ENCODE assay signal across 8 mouse cellular contexts in genomic region chr12:100520794-100521186, GRCm38 (mm10). TPM values are rescaled to one million over a fixed set of nuclear protein-coding genes. Genes with fewer than 3 reads are reported as not detected.
DNase-seq lines count a peak whose midpoint lies in the region; ATAC-seq lines count a peak whose summit lies in the region.

TSS of gene Ttc7b (minus strand) at chr12:100520826.

- no peaks in the 10 kb centered on the region for H3K9me3 ChIP-seq in embryonic facial prominence, embryonic 12.5 days
- no peaks in the 10 kb centered on the region for H3K9me3 ChIP-seq in heart, embryonic 11.5 days (replicated peaks; ENCODE audit: control insufficient read depth, low read length)
- H3K9me3 ChIP-seq in liver, embryonic 11.5 days (ENCODE audit: control insufficient read depth, low read length): no peaks in the 10 kb centered on the region

- peak within 1 kb of the TSS; percentile 95 for H3K9ac ChIP-seq in embryonic facial prominence, embryonic 12.5 days
- peak within 1 kb of the TSS; percentile 96 for H3K9ac ChIP-seq in heart, embryonic 11.5 days (ENCODE audit: low read depth, low read length)
- peak within 1 kb of the TSS; percentile 83 for H3K9ac ChIP-seq in liver, embryonic 11.5 days (ENCODE audit: low read depth, low read length)

- peak; percentile 75 to 86 for DNase-seq in adrenal gland, adult (ENCODE audit: inconsistent age in 2 of 2, low spot score in 1 of 2)
- DNase-seq in kidney, adult 9 months: peak; percentile 67
- DNase-seq in liver, embryonic 11.5 days (ENCODE audit: low spot score): peak; percentile 53
- DNase-seq in testis, postnatal 14 days (ENCODE audit: low spot score): peak; percentile 65

- H3K27me3 ChIP-seq in embryonic facial prominence, embryonic 12.5 days: no peaks in the 10 kb centered on the region
- H3K27me3 ChIP-seq in heart, embryonic 11.5 days (ENCODE audit: control insufficient read depth, insufficient read depth, low read length): no peaks in the 10 kb centered on the region
- no peaks in the 10 kb centered on the region for H3K27me3 ChIP-seq in liver, embryonic 11.5 days (replicated peaks; ENCODE audit: control insufficient read depth, insufficient read depth, low read length)

- peak; percentile 67 for ATAC-seq in CD4-positive, CD25-positive, alpha-beta regulatory T cell, adult 4 months
- ATAC-seq in embryonic facial prominence, embryonic 12.5 days (ENCODE audit: insufficient number of reproducible peaks, insufficient read depth, low FRiP score, low TSS enrichment): peak; percentile 36
- ATAC-seq in heart, embryonic 11.5 days (replicated peaks; ENCODE audit: insufficient number of reproducible peaks, low FRiP score, low TSS enrichment): peak; percentile 61; the same call in 1 of the 2 replicates
- ATAC-seq in liver, embryonic 11.5 days (replicated peaks; ENCODE audit: low FRiP score): peak; percentile 84
- peak; percentile 49 for ATAC-seq in monocyte, adult 5-6 weeks (replicated peaks; ENCODE audit: insufficient number of reproducible peaks, low FRiP score, low TSS enrichment, poor library complexity, severe bottlenecking)

- H3K27ac ChIP-seq in embryonic facial prominence, embryonic 12.5 days: peak within 1 kb of the TSS; percentile 75
- peak within 1 kb of the TSS; percentile 76 for H3K27ac ChIP-seq in heart, embryonic 11.5 days (ENCODE audit: low read depth, low read length)
- H3K27ac ChIP-seq in liver, embryonic 11.5 days (ENCODE audit: low read depth, low read length): peak within 1 kb of the TSS; percentile 46

- peak within 1 kb of the TSS; percentile 86 for H3K4me2 ChIP-seq in embryonic facial prominence, embryonic 12.5 days (replicated peaks)
- peak within 1 kb of the TSS; percentile 96 for H3K4me2 ChIP-seq in heart, embryonic 11.5 days
- peak within 1 kb of the TSS; percentile 81 for H3K4me2 ChIP-seq in liver, embryonic 11.5 days

- H3K4me1 ChIP-seq in embryonic facial prominence, embryonic 12.5 days: peaks cover 17% of the 10 kb centered on the region
- H3K4me1 ChIP-seq in heart, embryonic 11.5 days (ENCODE audit: control insufficient read depth, insufficient read depth, low read length): peaks cover 15% of the 10 kb centered on the region
- H3K4me1 ChIP-seq in liver, embryonic 11.5 days (replicated peaks; ENCODE audit: control insufficient read depth, insufficient read depth, low read length): peaks cover 21% of the 10 kb centered on the region

- WGBS in embryonic facial prominence, embryonic 12.5 days: 1% methylated on average over 38 of the region's 42 CpGs
- 3% methylated on average over 38 of the region's 42 CpGs for WGBS in heart, embryonic 11.5 days (ENCODE audit: insufficient replicate concordance)
- 3% methylated on average over 28 of the region's 42 CpGs for WGBS in liver, embryonic 11.5 days

- peak within 1 kb of the TSS; percentile 82 for H3K4me3 ChIP-seq in embryonic facial prominence, embryonic 12.5 days
- peak within 1 kb of the TSS; percentile 85 for H3K4me3 ChIP-seq in heart, embryonic 11.5 days (ENCODE audit: low read depth, low read length)
- H3K4me3 ChIP-seq in liver, embryonic 11.5 days (ENCODE audit: low read depth, low read length): peak within 1 kb of the TSS; percentile 79

- no peaks in the 10 kb centered on the region for H3K36me3 ChIP-seq in embryonic facial prominence, embryonic 12.5 days
- H3K36me3 ChIP-seq in heart, embryonic 11.5 days (ENCODE audit: control insufficient read depth, insufficient read depth, low read length): no peaks in the 10 kb centered on the region
- no peaks in the 10 kb centered on the region for H3K36me3 ChIP-seq in liver, embryonic 11.5 days (ENCODE audit: control insufficient read depth, insufficient read depth, low read length)

RNA-seq across cellular contexts. Expression of gene Ttc7b, which starts in this region (rescaled TPM):
- 1 to 10 TPM; 3.4 to 5.1 TPM for polyA plus RNA-seq in CD4-positive, CD25-positive, alpha-beta regulatory T cell, adult 4 months (2017; shearing (Covaris generic))
- 5.1 and 5.3 TPM in 2 replicates for polyA plus RNA-seq in embryonic facial prominence, embryonic 12.5 days (2016; fragmentation: Nextera tagmentation; extraction: Ambion mirVana)
- polyA plus RNA-seq in heart, embryonic 11.5 days (2014; fragmentation: Nextera tagmentation; extraction: Ambion mirVana): 9.7 and 11.4 TPM in 2 replicates
- 5.6 and 6.2 TPM in 2 replicates for polyA plus RNA-seq in liver, embryonic 11.5 days (2014; fragmentation: Nextera tagmentation; extraction: Ambion mirVana)
- 35.7 to 65.7 TPM (median 49.1 TPM) in 3 replicates for total RNA-seq in monocyte, adult 5-6 weeks (2017)

Comparison
In these comparisons a context has a peak if more than half of its experiments do, and no peak if none do; other contexts are left out.
1. Peak in every context shown above with its lines: DNase-seq, ATAC-seq, H3K4me3 ChIP-seq and H3K27ac ChIP-seq.